Mouse (Mus musculus) embryonic fibroblast, embryonic 13.5 days (primary cell): ENCODE measurements around the gene Gm7534. TPM values are rescaled to one million over a fixed set of nuclear protein-coding genes. Genes with fewer than 3 reads are reported as not detected.

Experiments used
- H3K27ac ChIP-seq: 2 replicates; pipeline ENCODE4 v1.5.1; 2012; ENCODE audit warnings: low read length, control low read depth, inconsistent platforms; ENCODE audit not compliant: insufficient read depth
- H3K4me1 ChIP-seq: 2 replicates; pipeline ENCODE4 v1.6.1; 2011; ENCODE audit warnings: low read length; ENCODE audit not compliant: control insufficient read depth, insufficient read depth
- H3K4me3 ChIP-seq: 2 replicates; pipeline ENCODE4 v1.5.1; 2011; ENCODE audit warnings: mild to moderate bottlenecking, control low read depth, low read length; ENCODE audit not compliant: insufficient read depth
- CTCF ChIP-seq: IDR thresholded peaks from 2 replicates; pipeline ENCODE4 v1.5.1; 2011; ENCODE audit warnings: mild to moderate bottlenecking, control low read depth, low read length, moderate library complexity, borderline replicate concordance; ENCODE audit not compliant: insufficient read depth
- POLR2A ChIP-seq: IDR thresholded peaks from 2 replicates; pipeline ENCODE4 v1.6.1; 2011; ENCODE audit warnings: low read depth, mild to moderate bottlenecking, control low read depth, low read length, moderate library complexity
- polyA plus RNA-seq: library from polyadenylated mRNA; stranded (reverse); fragments of >200 nt; gene quantifications from 2 replicates; pipeline ENCODE4 v1.2.4, GENCODE M21; 2011; ENCODE audit warnings: low read depth; ENCODE audit not compliant: missing spikeins, insufficient read length

The Gm7534 gene
- polyA plus RNA-seq, 1 experiment = not detected

GRCm38 (mm10) chr4:134203340-134203896 lies 614 bp upstream of the Gm7534 start:
- Histone ChIP-seq H3K27ac (no peak overlapping the region), H3K4me1 (no peaks in the 10 kb centered on the region), H3K4me3 (no peak overlapping the region)
- TF ChIP-seq CTCF = no peak

- H3K27ac ChIP-seq = no peak overlapping the region
- TF ChIP-seq POLR2A (no peak), CTCF (no peak)
- no peak overlapping the region for H3K4me3 ChIP-seq
- H3K4me1 ChIP-seq = no peaks in the 10 kb centered on the region
These were observed 3.4 kb downstream of the Gm7534 start for GRCm38 (mm10) chr4:134199371-134199770.

- Histone ChIP-seq H3K27ac (no peak overlapping the region), H3K4me1 (no peaks in the 10 kb centered on the region; the same call in 1 of the 2 replicates), H3K4me3 (peak overlapping the region; percentile 76)
- TF ChIP-seq CTCF (no peak), POLR2A (no peak)
These were observed 16.5 kb downstream of the Gm7534 start for GRCm38 (mm10) chr4:134186268-134186667.

GRCm38 (mm10) chr4:134185569-134185968 lies 17.2 kb downstream of the Gm7534 start:
- H3K27ac ChIP-seq = no peak overlapping the region
- peak overlapping the region; percentile 76 for H3K4me3 ChIP-seq
- H3K4me1 ChIP-seq = no peaks in the 10 kb centered on the region; the same call in 1 of the 2 replicates
- TF ChIP-seq CTCF (no peak), POLR2A (no peak)

DNA sequence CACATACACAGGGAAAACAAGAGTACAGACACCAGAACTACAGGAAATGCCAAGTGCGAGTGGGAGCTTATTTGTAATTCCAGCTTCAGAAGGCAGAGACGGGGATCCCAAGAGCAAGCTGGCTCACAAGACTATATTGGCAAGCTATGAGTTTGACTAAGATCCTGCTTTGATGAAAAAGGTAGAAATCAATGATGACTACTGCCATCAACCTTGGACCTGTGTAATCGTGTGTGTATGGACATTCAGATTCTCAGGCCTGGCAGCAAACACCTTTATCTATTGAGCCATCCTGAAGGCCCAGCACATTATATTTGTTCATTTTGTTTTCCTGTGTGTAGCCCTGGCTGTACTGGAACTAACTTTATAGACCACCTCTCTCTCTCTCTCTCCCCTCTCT lies 19.1 kb downstream of the Gm7534 start:
- no peak for TF ChIP-seq CTCF
- no peak for TF ChIP-seq POLR2A
- H3K27ac ChIP-seq = no peak overlapping the region
- H3K4me1 ChIP-seq = no peaks in the 10 kb centered on the region; the same call in 1 of the 2 replicates
- H3K4me3 ChIP-seq = no peak overlapping the region

DNA sequence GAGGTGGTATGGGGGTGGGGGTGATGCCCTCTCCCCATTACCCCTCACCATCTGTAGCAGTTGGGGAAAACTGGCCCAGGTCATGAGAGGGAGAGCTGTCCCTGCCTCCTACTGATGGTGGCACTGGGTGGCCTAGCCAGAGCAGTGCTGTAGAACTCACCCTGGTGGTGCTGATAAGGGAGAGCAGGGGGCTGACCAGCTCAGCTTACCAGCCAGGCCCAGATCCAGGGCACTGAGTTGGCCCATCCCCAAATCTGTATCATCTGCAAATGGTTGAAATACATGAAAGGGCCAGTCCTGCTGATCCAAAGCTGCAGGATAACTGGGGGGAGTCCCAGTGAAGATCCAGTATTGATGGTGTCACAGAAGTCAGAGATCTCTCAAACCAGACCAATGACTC lies 21.0 kb downstream of the Gm7534 start:
- no peaks in the 10 kb centered on the region; the same call in 1 of the 2 replicates for H3K4me1 ChIP-seq
- H3K4me3 ChIP-seq = no peak overlapping the region
- H3K27ac ChIP-seq = no peak overlapping the region
- TF ChIP-seq CTCF (no peak), POLR2A (no peak)

DNA sequence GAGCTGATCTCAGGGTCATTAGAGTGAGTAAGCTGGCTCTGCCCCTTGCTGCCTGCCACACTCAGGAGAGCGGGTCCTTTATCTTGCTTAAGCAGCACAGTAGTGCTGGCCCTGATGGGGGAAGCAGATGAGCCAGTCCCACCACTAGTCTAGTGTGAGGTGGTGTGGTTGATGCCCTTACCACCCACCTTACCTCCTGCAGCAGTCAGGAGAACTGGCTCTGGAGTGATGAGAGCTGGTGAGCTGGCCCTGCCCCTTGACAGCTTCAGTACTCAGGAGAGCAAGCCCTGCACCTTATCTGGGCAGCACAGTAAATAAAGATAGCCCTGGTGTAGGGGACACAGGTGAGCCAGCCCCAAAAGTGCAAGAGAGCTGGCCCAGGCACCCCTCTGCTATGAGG lies 21.7 kb downstream of the Gm7534 start:
- no peak overlapping the region for H3K4me3 ChIP-seq
- no peak overlapping the region for H3K27ac ChIP-seq
- TF ChIP-seq POLR2A (no peak), CTCF (no peak)
- H3K4me1 ChIP-seq = no peaks in the 10 kb centered on the region; the same call in 1 of the 2 replicates

GRCm38 (mm10) chr4:134172391-134172790 lies 30.4 kb downstream of the Gm7534 start:
- H3K4me3 ChIP-seq = no peak overlapping the region
- TF ChIP-seq CTCF = no peak
- no peak for TF ChIP-seq POLR2A
- H3K27ac ChIP-seq = no peak overlapping the region
- no peaks in the 10 kb centered on the region for H3K4me1 ChIP-seq

- no peak overlapping the region for H3K4me3 ChIP-seq
- no peak overlapping the region for H3K27ac ChIP-seq
- no peak for TF ChIP-seq CTCF
- TF ChIP-seq POLR2A = no peak
- H3K4me1 ChIP-seq = no peaks in the 10 kb centered on the region
These were observed 35.9 kb downstream of the Gm7534 start for GRCm38 (mm10) chr4:134166906-134167305.

DNA sequence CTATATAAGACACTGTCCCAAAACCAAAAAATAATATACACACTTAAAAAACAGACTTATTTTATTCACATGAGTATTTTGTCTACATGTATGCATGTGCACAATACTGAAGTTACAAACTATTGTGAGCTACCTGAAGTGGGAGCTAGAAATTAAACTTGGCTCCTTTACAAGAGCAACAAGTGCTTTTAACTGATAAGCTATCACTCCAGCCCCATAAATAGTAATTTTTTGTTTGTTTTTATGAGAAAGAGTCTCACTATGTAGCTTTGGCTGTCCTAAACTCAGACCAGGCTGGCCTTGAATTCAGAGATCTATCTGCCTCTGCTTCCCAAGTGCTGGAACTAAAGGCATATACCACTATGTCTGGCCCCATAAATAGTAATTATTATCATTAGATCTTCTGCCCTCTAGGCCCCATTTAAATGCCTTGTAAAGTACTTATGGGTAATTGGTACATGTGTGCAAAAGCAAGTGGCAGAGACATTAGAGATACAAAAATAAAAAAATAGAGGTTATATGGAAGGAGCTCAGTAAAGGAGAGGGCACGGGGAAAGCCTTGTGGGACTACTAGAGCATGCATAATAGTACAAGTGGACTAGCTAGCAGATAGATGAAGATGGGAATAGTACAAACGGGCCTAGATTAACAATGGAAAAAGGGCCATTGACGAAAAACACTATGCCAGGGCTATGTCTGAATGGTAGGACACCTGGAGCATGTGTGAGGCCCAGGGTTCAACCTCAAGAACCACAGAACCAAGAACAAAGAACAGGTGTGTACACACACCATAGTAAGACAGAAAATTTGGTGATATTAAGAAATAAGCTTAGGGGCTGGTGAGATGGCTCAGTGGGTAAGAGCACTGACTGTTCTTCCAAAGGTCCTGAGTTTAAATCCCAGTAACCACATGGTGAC lies 37.0 kb downstream of the Gm7534 start:
- no peak for TF ChIP-seq CTCF
- no peak for TF ChIP-seq POLR2A
- H3K4me1 ChIP-seq = no peaks in the 10 kb centered on the region
- no peak overlapping the region for H3K4me3 ChIP-seq
- H3K27ac ChIP-seq = no peak overlapping the region
